Mouse (Mus musculus) retina, postnatal 7 days (tissue): ENCODE data around the gene Olfr596.
"Not testable (repeated sequence)": the region's sequence is repeated elsewhere in the genome, so short reads cannot be mapped to it uniquely, and the experiment has no call there.

ENCODE experiments used
- DNase-seq: peaks from one replicate; pipeline ENCODE4 v3.0.0-alpha.2; 2012; ENCODE audit warnings: low read depth, low spot score

The Olfr596 gene

GRCm38 (mm10) chr7:103305348-103305747 lies at the start of gene Olfr596:
Olfr596 (plus strand) TSS chr7:103305648.
- DNase-seq = not testable (repeated sequence)

GRCm38 (mm10) chr7:103316015-103316414 lies 10.6 kb downstream of the Olfr596 start, which contains the start of gene Olfr597:
Olfr597 (plus strand) TSS chr7:103316315.
- DNase-seq = not testable (repeated sequence)

- no peak for DNase-seq
These were observed 17.8 kb downstream of the Olfr596 start, which contains the start of gene Olfr598 for GRCm38 (mm10) chr7:103323268-103323667. Olfr598 (plus strand) TSS chr7:103323568.

- no peak for DNase-seq
These were observed 30.2 kb downstream of the Olfr596 start, which contains the start of gene Olfr599 for GRCm38 (mm10) chr7:103335617-103336016. Olfr599 (plus strand) TSS chr7:103335917.

DNA sequence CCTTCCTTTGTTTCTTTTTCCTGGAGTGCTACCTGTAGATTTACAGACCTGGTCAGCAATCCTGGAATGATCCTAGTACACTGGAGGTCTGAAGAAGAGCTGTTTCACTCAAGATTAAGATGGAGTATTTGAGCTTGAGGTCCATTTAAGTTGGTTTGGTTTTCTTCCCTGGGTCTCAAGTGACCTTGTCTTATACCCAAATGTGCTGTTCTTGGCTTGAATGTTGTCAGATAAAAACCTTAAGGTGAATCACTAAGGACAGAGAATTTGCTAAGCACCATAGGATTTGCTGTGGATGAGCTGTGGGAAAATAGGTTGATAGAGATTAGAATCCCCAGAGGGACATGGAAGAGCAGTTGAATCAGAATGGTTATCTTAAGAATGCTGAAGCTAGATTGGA lies 44.1 kb downstream of the Olfr596 start, which contains the start of gene Olfr600:
Gene Olfr600, minus strand, starts transcription at position 101 of the 400 bp plus-strand sequence.
- DNase-seq = no peak
